Mouse (Mus musculus) heart, adult 2 months (tissue): Measurements from ENCODE around the gene Sorbs1.

Experiments used
- CTCF ChIP-seq: fragments of 200-600 bp; IDR thresholded peaks from 2 replicates; pipeline ENCODE4 v1.8.1; 2022; ENCODE audit warnings: antibody characterized with exemption, mild to moderate bottlenecking, moderate library complexity
- EP300 ChIP-seq: fragments of 200-500 bp; IDR thresholded peaks from 2 replicates; pipeline ENCODE4 v1.6.1; 2011; ENCODE audit warnings: low read depth, low read length, control low read depth; ENCODE audit not compliant: insufficient read depth
- POLR2A ChIP-seq: fragments of 200-500 bp; IDR thresholded peaks from 2 replicates; pipeline ENCODE4 v1.6.1; 2011; ENCODE audit warnings: mild to moderate bottlenecking, low read depth, low read length, control low read depth; ENCODE audit not compliant: insufficient read depth

GRCm38 (mm10) chr19:40377632-40378031 is 135.9 kb downstream of the Sorbs1 start:
- no peak for TF ChIP-seq CTCF
- TF ChIP-seq POLR2A = peak; percentile 57
- peak; percentile 87 for TF ChIP-seq EP300
